Mouse (Mus musculus): ENCODE measurements around the gene Acaca.

DNA sequence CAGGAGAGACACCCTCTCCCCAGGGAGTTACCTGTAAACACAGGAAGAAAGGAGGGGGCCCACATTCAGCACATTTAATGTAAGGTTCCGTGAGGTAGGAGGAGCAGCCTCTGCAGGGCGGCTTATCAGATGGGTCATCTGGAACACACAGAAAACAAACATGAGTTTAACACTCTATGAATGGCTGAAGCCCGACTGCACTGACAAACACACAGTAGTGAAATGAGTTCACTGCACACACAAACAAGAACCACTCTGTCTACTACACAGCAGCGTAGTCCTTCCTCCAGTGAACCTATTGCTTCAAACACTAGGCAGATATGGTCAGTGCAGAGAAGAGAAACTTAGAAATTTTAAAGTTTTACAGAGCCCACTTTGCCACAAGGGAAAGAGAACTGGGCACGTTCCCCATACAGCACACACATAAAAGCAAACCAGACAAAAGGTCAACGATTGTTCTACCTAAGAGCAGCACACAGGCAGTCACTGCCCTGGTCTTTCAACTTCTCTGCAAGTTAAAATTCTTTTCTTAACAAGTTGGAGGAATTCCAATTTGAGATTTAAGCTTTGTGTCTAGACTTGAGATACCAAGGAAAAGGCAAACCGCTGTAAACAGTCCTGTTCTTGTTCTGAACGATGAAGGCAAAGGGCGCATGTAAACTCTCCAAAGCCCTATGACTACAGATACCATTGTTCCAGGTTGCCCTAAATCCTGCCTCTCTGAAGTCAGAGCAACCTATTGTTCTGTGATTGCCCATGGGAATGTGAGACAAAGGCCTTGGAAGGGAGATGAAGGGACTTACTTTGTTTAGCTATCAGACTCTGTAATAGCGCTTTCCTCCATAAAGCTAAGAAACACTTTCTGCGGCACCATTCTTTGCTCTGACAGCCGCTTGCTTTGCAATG, 8.2 kb upstream of the Acaca start:
- TF ChIP-seq CTCF (conservative IDR thresholded peaks at IDR 0.05; ENCODE audit: insufficient read depth, insufficient read length, low read depth, low read length), result no peak
- no peak for TF ChIP-seq POLR2A (IDR thresholded peaks at IDR 0.05; ENCODE audit: low read depth, low read length)

All from kidney, adult 2 months (tissue).